Mouse (Mus musculus) telencephalon, adult 2 months (tissue): ENCODE results near the gene Cox14.
"Not testable (repeated sequence)": the region's sequence is repeated elsewhere in the genome, so short reads cannot be mapped to it uniquely, and the experiment has no call there.

Experiments
- DNase-seq: peaks from one replicate; pipeline ENCODE4 v3.0.0-alpha.2; 2011; ENCODE audit warnings: low read depth, low spot score

Cox14 gene

GRCm38 (mm10) chr15:99727039-99727438 is 1.6 kb downstream of the Cox14 start:
- not testable (repeated sequence) for DNase-seq

GRCm38 (mm10) chr15:99727525-99727924 is 2.1 kb downstream of the Cox14 start:
- no peak for DNase-seq

- DNase-seq = no peak
Measured at GRCm38 (mm10) chr15:99728211-99728610, 2.8 kb downstream of the Cox14 start.

- DNase-seq = no peak
Measured at GRCm38 (mm10) chr15:99729056-99729783, 3.8 kb downstream of the Cox14 start.

- DNase-seq = no peak
Measured at GRCm38 (mm10) chr15:99731167-99731566, 5.7 kb downstream of the Cox14 start.

DNA sequence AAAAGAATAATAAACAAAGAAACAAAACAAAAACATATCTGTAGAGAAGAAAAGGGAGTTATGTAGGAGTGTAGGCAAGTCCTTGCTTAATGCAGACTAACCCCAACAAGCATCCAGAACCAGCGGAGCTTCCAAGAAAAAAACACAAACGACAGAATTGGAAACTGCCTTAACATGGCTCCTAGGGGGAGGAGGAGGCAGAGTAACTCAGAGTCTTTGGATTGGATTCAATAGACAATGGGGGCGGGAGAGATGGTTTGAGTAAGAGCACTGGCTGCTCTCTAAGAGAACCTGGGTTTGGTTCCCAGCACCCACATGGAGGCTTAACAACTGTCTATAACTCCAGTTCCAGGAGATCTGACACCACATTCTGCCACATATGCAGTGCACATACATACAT is 6.3 kb downstream of the Cox14 start:
- DNase-seq = no peak

- DNase-seq = no peak
Measured at GRCm38 (mm10) chr15:99733186-99733585, 7.8 kb downstream of the Cox14 start.

- no peak for DNase-seq
Measured at GRCm38 (mm10) chr15:99735631-99736030, 10.2 kb downstream of the Cox14 start.

- DNase-seq = no peak
Measured at GRCm38 (mm10) chr15:99736675-99737074, 11.3 kb downstream of the Cox14 start.

GRCm38 (mm10) chr15:99740229-99740628 is 14.8 kb downstream of the Cox14 start:
- no peak for DNase-seq

- DNase-seq = no peak
Measured at GRCm38 (mm10) chr15:99754204-99754603, 28.8 kb downstream of the Cox14 start.

DNA sequence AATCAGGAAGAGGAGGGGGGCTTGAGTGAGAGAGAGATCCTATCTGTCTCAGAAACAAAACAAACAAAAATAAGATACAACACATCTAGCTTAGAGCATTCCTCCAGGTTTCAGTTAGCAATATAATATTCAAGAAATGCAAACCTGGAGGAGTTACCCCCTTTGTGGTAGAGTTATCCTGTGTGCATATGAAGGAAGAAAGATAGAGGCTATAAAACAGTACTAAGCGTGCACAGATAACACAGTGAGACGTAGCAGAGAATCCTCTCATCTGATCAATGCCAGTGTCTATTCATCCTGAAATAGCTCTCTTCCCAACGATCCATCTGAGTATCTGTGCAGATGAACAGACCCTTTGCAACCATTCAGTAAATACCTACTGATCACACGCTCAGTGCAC is 42.0 kb downstream of the Cox14 start:
- no peak for DNase-seq

- DNase-seq = no peak
Measured at GRCm38 (mm10) chr15:99768761-99769160, 43.3 kb downstream of the Cox14 start.

GRCm38 (mm10) chr15:99771004-99771500 is 45.6 kb downstream of the Cox14 start:
- peak; percentile 9 for DNase-seq

GRCm38 (mm10) chr15:99771601-99772276 is 46.3 kb downstream of the Cox14 start:
- DNase-seq = peak; percentile 29

DNA sequence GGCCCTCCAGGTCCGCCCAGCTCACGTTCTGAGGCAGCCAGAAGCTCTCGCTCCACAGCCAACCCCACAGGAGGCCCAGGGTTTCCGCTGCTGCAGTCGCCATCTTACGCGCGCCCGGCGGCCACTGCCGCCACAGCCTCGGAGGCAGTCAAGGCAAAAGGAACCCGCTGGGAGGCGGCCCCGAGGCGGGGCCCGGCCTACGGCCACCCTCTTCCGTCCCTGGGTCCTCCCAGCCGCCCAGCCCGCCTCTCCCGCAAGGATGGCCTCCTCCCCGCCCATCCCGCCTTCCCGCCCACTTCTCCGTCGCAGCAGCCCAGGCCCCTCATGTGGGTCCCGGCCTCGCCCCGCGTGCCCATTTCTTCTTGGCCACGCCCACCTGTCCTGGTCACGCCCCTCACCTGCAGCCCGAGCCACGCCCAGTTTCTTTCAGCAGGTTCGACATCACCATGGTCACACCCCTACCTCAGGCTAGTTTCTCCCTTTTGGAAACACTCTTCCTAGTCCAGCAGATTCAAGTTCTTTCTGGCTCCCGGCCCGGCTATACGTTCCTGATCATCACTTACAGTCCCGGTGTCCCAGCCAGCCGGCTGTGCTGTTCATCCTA is 47.0 kb downstream of the Cox14 start:
- DNase-seq = peak; percentile 68

- not testable (repeated sequence) for DNase-seq
Measured at GRCm38 (mm10) chr15:99772881-99772924, 47.3 kb downstream of the Cox14 start, which contains the start of gene Cers5. Gene Cers5, minus strand, starts transcription at chr15:99772885.

- no peak for DNase-seq
Measured at GRCm38 (mm10) chr15:99772925-99773324, 47.5 kb downstream of the Cox14 start.
